Mouse (Mus musculus) stomach, embryonic 14.5 days (tissue): ENCODE results near the gene Kdm2a. TPM values are rescaled to one million over a fixed set of nuclear protein-coding genes. Genes with fewer than 3 reads are reported as not detected.

ENCODE experiments used
- ATAC-seq: fragments of 200-750 bp; cut with Nextera tagmentation; 2 replicates; pipeline ENCODE4 v1.8.0; 2017; ENCODE audit warnings: low read depth, moderate TSS enrichment; ENCODE audit not compliant: insufficient number of reproducible peaks, insufficient read depth, low FRiP score
- H3K27ac ChIP-seq: fragments of 300-500 bp; sonication (generic); 2 replicates; pipeline ENCODE4 v1.5.1; 2014; ENCODE audit warnings: mild to moderate bottlenecking, low read length, moderate library complexity, mixed read lengths
- H3K27me3 ChIP-seq: fragments of 300-500 bp; sonication (generic); 2 replicates; pipeline ENCODE4 v1.6.1; 2014; ENCODE audit warnings: low read length, control low read depth, mixed read lengths; ENCODE audit not compliant: control insufficient read depth, insufficient read depth
- H3K36me3 ChIP-seq: fragments of 300-500 bp; sonication (generic); 2 replicates; pipeline ENCODE4 v1.6.1; 2014; ENCODE audit warnings: mild to moderate bottlenecking, control low read depth, low read length, moderate library complexity, mixed read lengths; ENCODE audit not compliant: control insufficient read depth, insufficient read depth
- H3K4me1 ChIP-seq: fragments of 300-500 bp; sonication (generic); 2 replicates; pipeline ENCODE4 v1.6.1; 2014; ENCODE audit warnings: low read length, control low read depth, mixed read lengths; ENCODE audit not compliant: control insufficient read depth, insufficient read depth
- H3K4me2 ChIP-seq: fragments of 300-500 bp; sonication (generic); replicated peaks from 2 replicates; pipeline ENCODE4 v1.6.1; 2014; ENCODE audit warnings: low read depth, low read length, control low read depth
- H3K4me3 ChIP-seq: fragments of 300-500 bp; sonication (generic); 2 replicates; pipeline ENCODE4 v1.5.1; 2014; ENCODE audit warnings: low read depth, low read length, control low read depth
- H3K9ac ChIP-seq: fragments of 300-500 bp; sonication (generic); replicated peaks from 2 replicates; pipeline ENCODE4 v1.6.1; 2014; ENCODE audit warnings: low read depth, mild to moderate bottlenecking, control low read depth, low read length, moderate library complexity, mixed read lengths
- H3K9me3 ChIP-seq: fragments of 300-500 bp; sonication (generic); 2 replicates; pipeline ENCODE4 v1.6.1; 2016; ENCODE audit warnings: low read depth, low read length, control low read depth; ENCODE audit not compliant: control insufficient read depth
- WGBS: fragments of 180-500 bp; shearing (Covaris S2); extraction: QIAGEN DNeasy Blood & Tissue Kit; methylation state at CpG from one replicate; pipeline ENCODE4 v1.1.7; 2014; 5-methylcytosine and 5-hydroxymethylcytosine counted together
- polyA plus RNA-seq: library from polyadenylated mRNA; unstranded; fragments of >200 nt; fragmentation: Nextera tagmentation; extraction: Ambion mirVana; gene quantifications from 2 replicates; pipeline ENCODE4 v1.2.1, GENCODE M21; 2014

Kdm2a gene
- polyA plus RNA-seq, 1 experiment from 2014 or later = 56.4 TPM

DNA sequence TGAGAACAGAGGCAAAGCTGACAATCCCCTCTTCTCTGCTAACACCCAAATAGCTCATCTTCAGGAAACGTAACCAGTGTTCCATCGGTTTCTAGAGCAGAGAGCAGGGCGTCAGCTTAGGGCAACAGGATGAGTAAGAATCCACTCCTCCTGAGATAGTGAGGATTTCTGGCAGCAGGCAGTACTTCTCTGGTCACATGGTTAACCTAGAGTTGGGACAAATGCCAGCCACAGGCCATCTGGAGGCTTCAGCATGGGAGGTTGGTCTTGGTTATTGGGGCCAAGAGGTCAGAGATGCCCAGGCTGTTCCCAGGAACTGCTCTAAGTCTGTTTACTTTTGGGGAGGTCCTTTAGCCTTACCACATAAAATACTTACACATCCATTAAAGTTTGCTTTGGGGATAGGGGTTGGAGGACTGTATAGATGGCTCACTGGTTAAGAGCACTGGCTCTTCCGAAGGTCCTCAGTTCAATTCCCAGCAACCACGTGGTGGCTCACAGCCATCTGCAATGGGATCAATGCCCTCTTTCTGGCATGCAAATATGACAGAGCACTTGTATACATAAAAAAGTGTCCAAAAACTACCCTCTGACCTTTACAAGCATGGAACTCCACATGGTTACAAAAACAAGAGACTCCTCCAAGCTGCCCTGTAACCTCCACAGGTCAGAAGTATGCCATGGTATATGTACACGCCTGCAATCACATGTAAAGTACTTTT, 82.7 kb downstream of the Kdm2a start:
- no peaks in the 10 kb centered on the region for H3K27me3 ChIP-seq
- no peaks in the 10 kb centered on the region for H3K9me3 ChIP-seq
- H3K4me1 ChIP-seq = no peaks in the 10 kb centered on the region
- H3K27ac ChIP-seq = no peak overlapping the region
- no peak overlapping the region for H3K4me3 ChIP-seq
- no peak overlapping the region for H3K4me2 ChIP-seq
- H3K9ac ChIP-seq = no peak overlapping the region
- ATAC-seq = 0 out of 2 replicates have a peak, but pooled peaks have one; percentile 33
- WGBS = 64% methylated on average over 6 of the region's 6 CpGs
- H3K36me3 ChIP-seq = peaks cover 48% of the 10 kb centered on the region

DNA sequence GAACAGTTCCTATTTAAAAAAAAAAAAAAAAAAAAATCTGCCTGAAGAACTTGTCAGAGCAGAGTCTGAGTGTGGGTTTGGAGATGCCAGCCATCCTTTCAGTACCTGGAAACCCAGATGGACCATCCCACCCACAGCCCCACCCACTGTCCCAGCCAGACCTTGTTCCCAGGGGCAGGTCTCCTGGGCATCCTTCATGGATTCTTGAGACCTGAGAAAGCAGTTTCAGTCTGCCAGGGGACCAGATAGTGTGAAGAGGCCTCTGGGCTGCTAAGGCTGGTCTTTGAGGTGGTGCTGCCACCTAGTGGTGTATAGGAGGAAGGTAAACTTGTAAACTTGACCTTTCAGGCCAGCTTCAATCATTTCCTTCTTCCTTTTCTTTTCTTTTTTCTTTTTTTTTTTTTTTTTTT, 88.3 kb downstream of the Kdm2a start:
- peaks cover 5% of the 10 kb centered on the region; the same call in 1 of the 2 replicates for H3K36me3 ChIP-seq
- H3K4me3 ChIP-seq = no peak overlapping the region
- no peak overlapping the region for H3K27ac ChIP-seq
- H3K9me3 ChIP-seq = no peaks in the 10 kb centered on the region
- H3K4me2 ChIP-seq = no peak overlapping the region
- no peak overlapping the region for H3K9ac ChIP-seq
- H3K27me3 ChIP-seq = no peaks in the 10 kb centered on the region
- no peak for ATAC-seq
- peaks cover 6% of the 10 kb centered on the region for H3K4me1 ChIP-seq

GRCm38 (mm10) chr19:4309302-4309701, 88.8 kb downstream of the Kdm2a start:
- Histone ChIP-seq H3K9me3 (no peaks in the 10 kb centered on the region), H3K4me1 (peaks cover 11% of the 10 kb centered on the region), H3K9ac (no peak overlapping the region), H3K27ac (no peak overlapping the region), H3K36me3 (peaks cover 2% of the 10 kb centered on the region; the same call in 1 of the 2 replicates), H3K27me3 (no peaks in the 10 kb centered on the region), H3K4me2 (no peak overlapping the region), H3K4me3 (no peak overlapping the region)
- ATAC-seq = no peak
- 93% methylated on average over 4 of the region's 4 CpGs for WGBS

DNA sequence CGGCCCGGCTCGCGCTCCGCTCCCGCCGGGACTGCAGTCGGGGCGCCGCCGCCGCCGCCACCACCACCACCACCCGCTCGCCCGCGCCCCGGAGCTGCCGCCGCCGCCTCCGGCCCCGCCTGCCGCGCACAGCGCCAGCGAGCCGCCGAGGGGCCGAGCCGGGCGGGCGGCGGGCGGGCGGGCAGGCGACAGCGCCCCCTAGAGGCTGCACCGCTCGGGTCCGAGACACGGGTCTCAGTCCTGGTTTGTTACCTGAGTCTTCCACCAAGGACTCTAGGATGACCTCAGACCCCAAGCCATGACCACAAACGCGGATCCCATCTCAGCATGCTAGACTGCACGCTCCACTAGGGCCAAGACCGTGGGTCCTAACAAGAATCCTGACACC, 91.9 kb downstream of the Kdm2a start, which contains the start of gene Grk2:
Gene Grk2 (minus strand): TSS at position 33 of the 388 bp plus-strand sequence.
- no peaks in the 10 kb centered on the region for H3K27me3 ChIP-seq
- H3K9ac ChIP-seq = peak within 1 kb of the TSS; percentile 94
- peak within 1 kb of the TSS; percentile 81 for H3K27ac ChIP-seq
- peak within 1 kb of the TSS; percentile 77 for H3K4me2 ChIP-seq
- no peaks in the 10 kb centered on the region for H3K9me3 ChIP-seq
- H3K36me3 ChIP-seq = no peaks in the 10 kb centered on the region
- peak; percentile 67 for ATAC-seq
- peak within 1 kb of the TSS; percentile 95 for H3K4me3 ChIP-seq
- H3K4me1 ChIP-seq = peaks cover 38% of the 10 kb centered on the region
- WGBS = 0% methylated on average over 12 of the region's 46 CpGs

GRCm38 (mm10) chr19:4305491-4306189, 92.4 kb downstream of the Kdm2a start:
- Histone ChIP-seq H3K4me1 (peaks cover 42% of the 10 kb centered on the region), H3K9ac (peak overlapping the region; percentile 94), H3K9me3 (no peaks in the 10 kb centered on the region), H3K4me2 (peak overlapping the region; percentile 77), H3K27ac (peak overlapping the region; percentile 81), H3K36me3 (no peaks in the 10 kb centered on the region), H3K4me3 (peak overlapping the region; percentile 95), H3K27me3 (no peaks in the 10 kb centered on the region)
- peak; percentile 38 for ATAC-seq
- under 1% methylated on average over 33 of the region's 68 CpGs for WGBS

- Histone ChIP-seq H3K9me3 (no peaks in the 10 kb centered on the region), H3K9ac (peak overlapping the region; percentile 94), H3K27ac (peak overlapping the region; percentile 45; the same call in 1 of the 2 replicates), H3K4me2 (peak overlapping the region; percentile 77), H3K4me1 (peaks cover 49% of the 10 kb centered on the region), H3K27me3 (no peaks in the 10 kb centered on the region), H3K4me3 (peak overlapping the region; percentile 95), H3K36me3 (no peaks in the 10 kb centered on the region)
- no peak for ATAC-seq
- 40% methylated on average over 4 of the region's 4 CpGs for WGBS
Observed at GRCm38 (mm10) chr19:4304871-4305321, 93.2 kb downstream of the Kdm2a start.

DNA sequence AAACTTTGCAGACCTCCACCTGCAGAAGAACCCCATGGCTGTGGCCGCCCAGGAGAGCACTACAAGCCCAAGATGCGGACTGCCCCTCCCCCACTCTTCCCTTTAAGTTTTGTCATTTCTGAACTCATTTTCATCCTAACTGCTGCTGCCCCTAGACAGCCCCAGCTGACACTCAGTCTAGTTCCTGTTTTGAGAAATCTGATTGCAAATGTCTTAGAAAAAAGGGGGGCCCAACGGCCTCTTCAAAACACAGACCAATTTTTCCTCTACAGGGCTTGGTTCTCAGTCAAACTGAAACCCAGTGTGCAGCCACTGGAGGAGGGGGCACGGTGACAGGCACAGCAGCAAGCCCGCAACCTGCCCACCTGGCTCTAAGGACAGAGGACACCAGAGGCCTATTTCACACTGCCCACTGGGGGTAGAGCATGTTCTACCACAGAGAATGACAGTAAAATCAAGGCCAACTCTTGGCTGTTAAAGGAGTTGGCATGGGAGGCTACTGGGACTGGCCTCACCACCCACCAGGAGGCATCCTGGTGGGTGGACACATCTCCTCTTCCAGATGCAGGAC, 93.7 kb downstream of the Kdm2a start:
- no peak for ATAC-seq
- peaks cover 55% of the 10 kb centered on the region for H3K4me1 ChIP-seq
- H3K27me3 ChIP-seq = no peaks in the 10 kb centered on the region
- WGBS = 65% methylated on average over 5 of the region's 5 CpGs
- peak overlapping the region; percentile 45; the same call in 1 of the 2 replicates for H3K27ac ChIP-seq
- H3K9ac ChIP-seq = no peak overlapping the region; the same call in 1 of the 2 replicates
- H3K4me3 ChIP-seq = peak overlapping the region; percentile 95
- no peaks in the 10 kb centered on the region for H3K9me3 ChIP-seq
- H3K4me2 ChIP-seq = peak overlapping the region; percentile 77
- H3K36me3 ChIP-seq = no peaks in the 10 kb centered on the region

GRCm38 (mm10) chr19:4303640-4303995, 94.5 kb downstream of the Kdm2a start:
- H3K36me3 ChIP-seq = no peaks in the 10 kb centered on the region
- H3K27ac ChIP-seq = no peak overlapping the region; the same call in 1 of the 2 replicates
- H3K4me2 ChIP-seq = 0 out of 2 replicates have a peak overlapping the region, but pooled peaks have one; percentile 6
- H3K9me3 ChIP-seq = no peaks in the 10 kb centered on the region
- 89% methylated on average over 5 of the region's 5 CpGs for WGBS
- H3K9ac ChIP-seq = no peak overlapping the region
- no peaks in the 10 kb centered on the region for H3K27me3 ChIP-seq
- H3K4me3 ChIP-seq = no peak overlapping the region
- peaks cover 58% of the 10 kb centered on the region for H3K4me1 ChIP-seq
- ATAC-seq = no peak
